Mouse (Mus musculus) liver, postnatal 0 days (tissue): Measurements from ENCODE around the gene Layn.

Experiments
- CTCF ChIP-seq: sonication (generic); IDR thresholded peaks from 2 replicates; pipeline ENCODE4 v1.5.1; 2016; ENCODE audit warnings: antibody characterized with exemption, low read depth
- EP300 ChIP-seq: IDR thresholded peaks from 2 replicates; pipeline ENCODE4 v1.6.1; 2016; ENCODE audit warnings: antibody characterized with exemption, low read depth, mild to moderate bottlenecking

DNA sequence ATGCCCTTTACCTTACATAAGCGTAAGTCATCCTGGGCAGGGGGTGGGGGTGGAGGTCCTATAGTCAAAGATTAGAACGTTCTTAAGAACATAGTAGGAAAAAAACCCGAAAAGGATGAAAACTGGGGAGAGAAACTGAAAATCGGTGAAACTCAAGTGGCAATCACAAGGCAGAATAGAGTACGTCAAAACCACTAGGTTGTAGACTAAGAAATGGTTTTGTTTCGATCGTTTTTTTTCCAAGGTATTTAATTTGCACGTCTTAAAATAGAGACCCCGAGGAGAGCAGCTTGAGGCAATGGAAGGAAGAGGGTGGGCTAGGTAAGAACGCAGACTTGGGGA, 69.2 kb downstream of the Layn start:
- no peak for TF ChIP-seq CTCF
- no peak for TF ChIP-seq EP300
